Mouse (Mus musculus): Measurements from ENCODE around the gene Ovgp1.
"Not testable (repeated sequence)": the region's sequence is repeated elsewhere in the genome, so short reads cannot be mapped to it uniquely, and the experiment has no call there.

Ovgp1 gene

GRCm38 (mm10) chr3:106000707-106001375 is 27.3 kb downstream of the Ovgp1 start:
- peak; percentile 52 to 55 for DNase-seq

GRCm38 (mm10) chr3:106001416-106002370 is 28.2 kb downstream of the Ovgp1 start:
- DNase-seq: peak; percentile 69

- not testable (repeated sequence) for DNase-seq
Measured at GRCm38 (mm10) chr3:106003360-106003759, 29.8 kb downstream of the Ovgp1 start.

GRCm38 (mm10) chr3:106014546-106014945 is 41.0 kb downstream of the Ovgp1 start, which contains the start of gene Pifo:
TSS of gene Pifo (minus strand) at chr3:106014646.
- DNase-seq: no peak

GRCm38 (mm10) chr3:106021840-106022239 is 48.3 kb downstream of the Ovgp1 start:
- DNase-seq: no peak

- no peak for DNase-seq
Measured at GRCm38 (mm10) chr3:106024135-106024534, 50.6 kb downstream of the Ovgp1 start.

- DNase-seq: no peak
Measured at GRCm38 (mm10) chr3:106032781-106033180, 59.3 kb downstream of the Ovgp1 start, which contains the start of gene Chil5. TSS of gene Chil5 (minus strand) at chr3:106032814.

All from B cell, adult 2 months (primary cell).